Mouse (Mus musculus) layer of hippocampus, postnatal 36 days (tissue): ENCODE data around the gene Tbc1d22a. TPM values are rescaled to one million over a fixed set of nuclear protein-coding genes. Genes with fewer than 3 reads are reported as not detected.
A peak's percentile ranks its signal among the peaks of the same experiment; 100 is the strongest.

Source experiments
- DNase-seq, 2 experiments: peaks; one replicate each; pipeline ENCODE4 v3.0.0; 2022
- total RNA-seq, 2 experiments: library from RNA; stranded (reverse); gene quantifications; 2 replicates each; pipeline ENCODE4 v1.2.3; 2021

Tbc1d22a gene
- total RNA-seq, 2 experiments from 2014 or later = 35.0 to 35.4 TPM

- peak in 1 of 2 experiments; percentile 50 for DNase-seq
Measured at GRCm38 (mm10) chr15:86236252-86236651, 22.0 kb downstream of the Tbc1d22a start.

GRCm38 (mm10) chr15:86238076-86238475 lies 23.8 kb downstream of the Tbc1d22a start:
- no peak for DNase-seq

GRCm38 (mm10) chr15:86239068-86239467 lies 24.8 kb downstream of the Tbc1d22a start:
- DNase-seq = no peak

GRCm38 (mm10) chr15:86239801-86240200 lies 25.5 kb downstream of the Tbc1d22a start:
- peak in 1 of 2 experiments; percentile 56 for DNase-seq

GRCm38 (mm10) chr15:86243708-86244107 lies 29.4 kb downstream of the Tbc1d22a start:
- DNase-seq = peak; percentile 73 to 76

GRCm38 (mm10) chr15:86244380-86244779 lies 30.1 kb downstream of the Tbc1d22a start:
- no peak for DNase-seq

GRCm38 (mm10) chr15:86250269-86250668 lies 36.0 kb downstream of the Tbc1d22a start:
- peak; percentile 53 to 66 for DNase-seq

- DNase-seq = no peak
Measured at GRCm38 (mm10) chr15:86252130-86252529, 37.9 kb downstream of the Tbc1d22a start.

- DNase-seq = no peak
Measured at GRCm38 (mm10) chr15:86252684-86253083, 38.4 kb downstream of the Tbc1d22a start.

GRCm38 (mm10) chr15:86253411-86253810 lies 39.2 kb downstream of the Tbc1d22a start:
- DNase-seq = peak in 1 of 2 experiments; percentile 41

- DNase-seq = no peak
Measured at GRCm38 (mm10) chr15:86256201-86256600, 41.9 kb downstream of the Tbc1d22a start.

GRCm38 (mm10) chr15:86256728-86257179 lies 42.5 kb downstream of the Tbc1d22a start:
- DNase-seq = no peak

GRCm38 (mm10) chr15:86257916-86258685 lies 43.8 kb downstream of the Tbc1d22a start:
- no peak for DNase-seq

GRCm38 (mm10) chr15:86259233-86259632 lies 45.0 kb downstream of the Tbc1d22a start:
- no peak for DNase-seq

- DNase-seq = no peak
Measured at GRCm38 (mm10) chr15:86260111-86260510, 45.9 kb downstream of the Tbc1d22a start.

GRCm38 (mm10) chr15:86264389-86264788 lies 50.1 kb downstream of the Tbc1d22a start:
- DNase-seq = no peak

GRCm38 (mm10) chr15:86264803-86265202 lies 50.5 kb downstream of the Tbc1d22a start:
- no peak for DNase-seq

GRCm38 (mm10) chr15:86266975-86267374 lies 52.7 kb downstream of the Tbc1d22a start:
- no peak for DNase-seq

- DNase-seq = no peak
Measured at GRCm38 (mm10) chr15:86268526-86268925, 54.3 kb downstream of the Tbc1d22a start.

- no peak for DNase-seq
Measured at GRCm38 (mm10) chr15:86275754-86276153, 61.5 kb downstream of the Tbc1d22a start.

GRCm38 (mm10) chr15:86276538-86277264 lies 62.4 kb downstream of the Tbc1d22a start:
- DNase-seq = no peak

GRCm38 (mm10) chr15:86277428-86277827 lies 63.2 kb downstream of the Tbc1d22a start:
- peak; percentile 81 for DNase-seq
